Mouse (Mus musculus) E14TG2a.4 (cell line): ENCODE measurements around the gene 1700029I15Rik.
A peak's percentile ranks its signal among the peaks of the same experiment; 100 is the strongest.

Experiments
- H3K27me3 ChIP-seq: 2 replicates; pipeline ENCODE4 v1.6.1; 2014; ENCODE audit warnings: low read length, control low read depth; ENCODE audit not compliant: insufficient read depth
- H3K36me3 ChIP-seq: 2 replicates; pipeline ENCODE4 v1.6.1; 2014; ENCODE audit warnings: low read length, control low read depth; ENCODE audit not compliant: insufficient read depth
- H3K4me1 ChIP-seq: replicated peaks from 2 replicates; pipeline ENCODE4 v1.6.1; 2014; ENCODE audit warnings: low read depth, low read length, control low read depth
- H3K4me3 ChIP-seq: replicated peaks from 2 replicates; pipeline ENCODE4 v1.5.1; 2014; ENCODE audit warnings: mild to moderate bottlenecking, low read length
- H3K9me3 ChIP-seq: 2 replicates; pipeline ENCODE4 v1.6.1; 2014; ENCODE audit warnings: low read length, control low read depth
- CTCF ChIP-seq: conservative IDR thresholded peaks from 2 replicates; pipeline ENCODE4 v1.5.1; 2014; ENCODE audit warnings: low read length
- NANOG ChIP-seq: IDR thresholded peaks from 2 replicates; pipeline ENCODE4 v1.6.1; 2014; ENCODE audit warnings: borderline replicate concordance, low read length, mixed read lengths
- POU5F1 ChIP-seq: IDR thresholded peaks from 2 replicates; pipeline ENCODE4 v1.6.1; 2014; ENCODE audit warnings: low read length, borderline replicate concordance

Gene 1700029I15Rik

DNA sequence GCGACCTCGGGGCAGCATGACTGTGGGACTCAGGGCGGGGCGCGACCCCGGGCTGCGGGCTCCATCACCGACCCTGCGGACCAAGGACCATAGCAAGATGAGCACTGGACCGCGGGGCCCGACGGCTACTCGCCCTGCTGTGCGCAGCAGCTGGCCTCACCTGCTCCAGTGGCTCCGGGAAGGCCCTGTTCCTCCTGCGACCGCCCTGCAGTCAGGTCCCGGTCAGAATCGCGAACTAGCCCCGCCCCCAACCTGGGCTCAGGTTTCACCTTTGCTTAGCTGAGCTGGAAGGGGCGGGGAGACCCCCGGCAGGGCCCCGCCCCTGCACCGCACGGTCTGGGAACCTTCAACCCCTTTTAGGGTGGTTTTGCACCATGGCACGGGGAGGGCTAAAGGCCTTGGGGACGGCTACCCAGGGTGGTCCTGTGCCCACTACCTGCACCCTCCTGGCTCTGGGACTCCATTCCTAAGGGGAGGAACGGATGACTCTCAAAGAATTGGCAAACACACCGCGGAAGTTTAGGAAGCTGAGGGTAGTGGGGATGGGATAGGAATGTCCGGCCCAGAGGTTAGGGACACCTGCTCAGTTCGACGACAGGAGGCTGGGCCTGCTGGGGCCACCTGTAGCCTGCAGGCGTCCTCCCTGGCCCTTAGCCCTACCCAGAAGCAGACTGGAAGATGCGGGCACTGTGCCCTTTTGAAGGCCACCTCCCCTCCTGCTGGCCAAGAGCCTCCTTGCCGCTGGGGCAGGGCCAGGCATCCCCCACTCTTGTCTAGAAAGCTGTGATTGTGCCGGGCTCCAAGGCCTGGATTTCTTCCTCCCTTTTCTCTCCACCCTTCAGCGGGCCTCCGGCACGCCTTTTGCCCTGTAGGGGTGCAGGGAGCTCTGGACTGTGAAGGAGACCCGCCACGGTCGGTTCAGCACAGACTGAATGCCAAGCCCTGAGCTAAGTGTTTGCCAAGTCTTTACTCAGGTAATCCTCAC lies 11.2 kb upstream of the 1700029I15Rik start:
- Histone ChIP-seq H3K4me3 (peak overlapping the region; percentile 85), H3K36me3 (peaks cover 21% of the 10 kb centered on the region), H3K4me1 (peaks cover 88% of the 10 kb centered on the region), H3K27me3 (peaks cover 14% of the 10 kb centered on the region), H3K9me3 (no peaks in the 10 kb centered on the region)
- no peak for TF ChIP-seq CTCF
- TF ChIP-seq NANOG, result no peak
- no peak for TF ChIP-seq POU5F1

DNA sequence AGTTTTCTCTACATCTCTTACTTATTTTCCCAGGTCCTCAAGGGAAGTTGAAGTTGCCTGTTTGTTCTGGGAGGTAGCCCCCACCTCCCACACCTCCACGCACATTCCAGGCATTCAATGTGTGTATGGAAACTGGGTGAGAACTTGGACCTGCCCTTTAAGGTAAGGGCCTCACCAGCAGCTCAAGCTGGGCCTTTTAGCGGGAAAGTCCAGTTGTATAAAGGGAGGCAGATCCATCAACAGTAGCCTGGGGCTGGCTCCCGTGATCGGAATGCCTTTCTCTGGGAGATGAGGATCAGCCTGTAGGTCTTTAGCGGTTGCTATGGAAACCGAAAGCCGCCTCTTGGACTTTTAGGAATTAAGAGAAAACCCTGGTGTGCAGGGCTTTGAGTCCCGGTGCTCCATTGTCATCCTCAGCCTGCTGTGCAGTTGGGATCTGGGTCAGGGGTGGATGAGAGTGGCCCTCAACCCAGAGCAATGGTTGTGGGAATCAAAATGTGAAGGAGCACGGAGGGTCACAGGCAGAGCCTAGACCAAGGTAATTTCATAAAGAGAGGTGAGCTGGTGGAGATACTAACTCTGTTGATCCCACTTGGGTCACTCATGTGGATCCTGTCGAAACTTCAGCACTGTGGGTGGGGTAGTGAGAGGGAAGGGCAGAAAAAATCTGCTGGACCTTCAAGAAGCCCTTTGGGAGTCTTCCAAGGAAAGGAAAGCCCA lies 10.2 kb upstream of the 1700029I15Rik start:
- H3K4me1 ChIP-seq, result peaks cover 84% of the 10 kb centered on the region
- peaks cover 14% of the 10 kb centered on the region for H3K27me3 ChIP-seq
- peak overlapping the region; percentile 97 for H3K4me3 ChIP-seq
- H3K36me3 ChIP-seq, result peaks cover 11% of the 10 kb centered on the region; the same call in 1 of the 2 replicates
- H3K9me3 ChIP-seq, result no peaks in the 10 kb centered on the region
- no peak for TF ChIP-seq POU5F1
- TF ChIP-seq CTCF, result no peak
- no peak; the same call in 1 of the 2 replicates for TF ChIP-seq NANOG

- peak overlapping the region; percentile 97 for H3K4me3 ChIP-seq
- peaks cover 18% of the 10 kb centered on the region for H3K36me3 ChIP-seq
- peaks cover 83% of the 10 kb centered on the region for H3K4me1 ChIP-seq
- H3K27me3 ChIP-seq, result peaks cover 14% of the 10 kb centered on the region
- no peak for TF ChIP-seq POU5F1
- TF ChIP-seq NANOG, result no peak
- TF ChIP-seq CTCF, result no peak
- no peaks in the 10 kb centered on the region for H3K9me3 ChIP-seq
Measured at GRCm38 (mm10) chr2:92372767-92373436, 9.4 kb upstream of the 1700029I15Rik start.

DNA sequence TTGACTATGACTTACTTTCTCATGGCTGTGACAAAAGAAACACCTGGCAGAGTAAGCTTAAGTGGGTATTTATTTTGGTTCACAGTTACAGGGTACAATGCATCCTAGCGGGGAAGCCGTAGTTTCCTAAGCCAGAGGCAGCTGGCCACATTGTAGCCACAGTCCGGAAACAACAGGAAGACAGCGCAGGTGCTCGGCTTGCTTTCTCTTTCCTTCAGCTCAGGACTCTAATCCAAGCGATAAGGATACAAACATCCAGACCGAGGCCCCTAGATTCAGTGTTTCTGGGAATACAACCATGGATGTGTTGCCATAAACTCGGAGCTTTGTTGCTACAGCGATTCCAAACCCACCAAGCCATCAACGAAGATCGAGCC lies 8.9 kb upstream of the 1700029I15Rik start:
- Histone ChIP-seq H3K36me3 (peaks cover 21% of the 10 kb centered on the region), H3K9me3 (no peaks in the 10 kb centered on the region), H3K27me3 (peaks cover 14% of the 10 kb centered on the region), H3K4me1 (peaks cover 78% of the 10 kb centered on the region), H3K4me3 (peak overlapping the region; percentile 97; the same call in 1 of the 2 replicates)
- TF ChIP-seq CTCF (no peak), POU5F1 (no peak), NANOG (no peak)

DNA sequence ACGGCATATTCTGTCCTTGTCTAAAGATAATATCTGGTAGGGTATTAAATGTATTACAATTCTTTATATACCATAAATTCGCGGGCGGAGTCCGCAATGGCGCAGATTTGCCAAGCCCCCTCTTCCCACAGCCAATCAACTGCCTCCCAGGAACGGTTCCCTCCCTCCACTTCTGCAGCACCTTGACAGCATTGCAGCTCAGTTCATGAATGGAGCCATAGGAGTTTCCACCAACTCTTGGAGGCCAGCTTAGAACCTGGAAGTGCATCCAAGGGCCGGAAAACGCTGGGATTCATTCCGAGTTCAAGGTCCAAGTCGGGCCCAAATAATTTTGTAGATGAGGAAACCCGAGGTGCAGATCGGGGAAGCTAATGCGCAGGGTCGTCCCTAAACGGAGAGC lies 7.8 kb upstream of the 1700029I15Rik start, which contains the start of the genes Pex16 and Large2:
TSS of gene Pex16 (plus strand) at position 163 of the 400 bp plus-strand sequence.
TSS of gene Large2 (minus strand) at position 356 of the 400 bp plus-strand sequence.
- no peaks in the 10 kb centered on the region for H3K9me3 ChIP-seq
- peaks cover 10% of the 10 kb centered on the region; the same call in 1 of the 2 replicates for H3K27me3 ChIP-seq
- no peak for TF ChIP-seq CTCF
- no peak for TF ChIP-seq NANOG

DNA sequence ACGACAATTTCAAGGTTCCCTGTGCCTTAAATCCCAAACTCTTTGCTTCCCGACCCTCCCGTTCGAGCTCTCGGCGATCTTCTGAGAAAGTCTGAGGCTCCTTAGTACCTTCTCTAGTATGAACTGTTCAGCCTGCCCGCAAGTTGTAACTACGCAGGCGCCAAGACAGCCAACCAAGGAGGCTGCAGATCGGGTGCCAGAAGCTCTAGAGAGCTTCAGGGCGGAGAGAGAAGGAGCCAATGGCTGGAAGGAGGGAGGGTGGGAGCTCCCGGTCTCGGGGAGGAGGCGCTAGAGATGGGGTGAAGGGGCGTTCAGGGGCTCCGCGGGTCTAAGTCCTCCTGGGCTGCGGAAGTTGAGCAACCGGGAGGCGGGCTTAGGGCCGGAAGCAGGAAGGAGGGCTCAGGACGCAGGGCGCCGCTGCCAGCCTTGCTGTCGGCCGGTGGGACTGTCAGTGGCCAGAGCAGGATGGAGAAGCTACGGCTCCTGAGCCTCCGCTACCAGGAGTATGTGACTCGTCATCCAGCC lies 7.2 kb upstream of the 1700029I15Rik start:
- H3K36me3 ChIP-seq, result peaks cover 31% of the 10 kb centered on the region
- H3K27me3 ChIP-seq, result peaks cover 4% of the 10 kb centered on the region; the same call in 1 of the 2 replicates
- peaks cover 66% of the 10 kb centered on the region for H3K4me1 ChIP-seq
- TF ChIP-seq NANOG (no peak), CTCF (no peak), POU5F1 (no peak)
- no peaks in the 10 kb centered on the region for H3K9me3 ChIP-seq
- H3K4me3 ChIP-seq, result peak overlapping the region; percentile 97

More for the DNA sequence above, 7.8 kb upstream of the 1700029I15Rik start, which contains the start of the genes Pex16 and Large2:
- Histone ChIP-seq H3K4me3 (peak within 1 kb of the TSS; percentile 97), H3K4me1 (peaks cover 68% of the 10 kb centered on the region), H3K36me3 (peaks cover 24% of the 10 kb centered on the region)

- peaks cover 68% of the 10 kb centered on the region for H3K4me1 ChIP-seq
- H3K27me3 ChIP-seq, result no peaks in the 10 kb centered on the region
- H3K36me3 ChIP-seq, result peaks cover 37% of the 10 kb centered on the region
- TF ChIP-seq POU5F1 (no peak), NANOG (no peak), CTCF (no peak)
- H3K9me3 ChIP-seq, result no peaks in the 10 kb centered on the region
- peak overlapping the region; percentile 97 for H3K4me3 ChIP-seq
Measured at GRCm38 (mm10) chr2:92375788-92376187, 6.5 kb upstream of the 1700029I15Rik start.

GRCm38 (mm10) chr2:92376300-92376699 lies 6.0 kb upstream of the 1700029I15Rik start:
- H3K27me3 ChIP-seq, result no peaks in the 10 kb centered on the region
- H3K9me3 ChIP-seq, result no peaks in the 10 kb centered on the region
- H3K36me3 ChIP-seq, result peaks cover 42% of the 10 kb centered on the region
- H3K4me1 ChIP-seq, result peaks cover 65% of the 10 kb centered on the region
- no peak for TF ChIP-seq NANOG
- TF ChIP-seq POU5F1, result no peak
- no peak for TF ChIP-seq CTCF
- H3K4me3 ChIP-seq, result peak overlapping the region; percentile 97
